2 mouse cellular contexts compared by ENCODE assay signal in the genomic region with DNA sequence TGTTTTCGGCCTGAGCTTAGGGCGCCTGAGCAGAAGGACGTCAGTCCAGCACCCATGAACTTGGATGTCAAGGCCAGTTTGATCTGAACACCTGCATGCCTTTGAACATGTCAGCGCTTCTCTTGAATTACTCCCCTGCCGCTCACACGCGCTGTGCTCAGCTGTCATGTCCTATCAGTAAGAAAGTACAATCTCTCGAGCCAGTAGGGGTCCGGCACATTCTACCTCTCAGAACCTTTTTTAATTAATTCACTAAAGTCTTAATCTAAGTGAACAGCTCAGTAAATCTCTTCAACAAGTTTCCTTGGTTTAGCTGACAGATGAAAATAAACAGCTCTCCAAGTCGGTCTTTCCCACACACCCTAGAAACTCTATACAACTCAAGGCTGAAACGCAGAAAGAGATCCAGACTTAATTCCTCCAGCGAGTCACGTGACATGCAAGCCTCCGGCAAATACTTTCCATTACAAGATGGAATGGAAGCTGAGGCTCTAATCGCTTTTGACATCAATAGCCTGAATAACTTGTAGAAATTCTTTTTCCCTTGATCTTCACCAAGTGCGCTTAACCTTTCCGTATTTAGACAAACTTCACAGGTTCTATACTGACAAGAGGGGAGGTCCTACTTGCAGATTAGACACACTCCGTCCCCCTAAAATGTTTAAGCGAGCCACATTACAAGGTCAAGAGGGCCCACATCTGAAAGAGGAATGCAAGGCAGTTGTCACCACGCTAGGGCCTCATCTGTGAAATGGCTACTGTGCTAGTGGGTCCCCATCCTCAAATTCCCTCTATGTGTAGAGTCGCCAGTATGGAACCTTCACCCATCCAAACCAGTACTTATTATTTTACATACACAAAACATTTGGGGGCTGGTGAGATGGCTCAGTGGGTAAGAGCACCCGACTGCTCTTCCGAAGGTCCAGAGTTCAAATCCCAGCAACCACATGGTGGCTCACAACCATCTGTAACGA.
A peak's percentile ranks its signal among the peaks of the same experiment; 100 is the strongest.
TF ChIP-seq lines count a peak whose summit lies in the region.

No protein-coding gene starts in this region.

TF ChIP-seq in CH12.LX, 34 proteins besides CTCF, POLR2A, EP300 and RAD21:
- no peak for TF ChIP-seq JUN (IDR thresholded peaks at IDR 0.05; ENCODE audit: insufficient read depth, low read depth, low read length)
- no peak for TF ChIP-seq MEF2A (IDR thresholded peaks at IDR 0.05; ENCODE audit: borderline replicate concordance, low read depth, low read length)
- TF ChIP-seq ELF1 (IDR thresholded peaks at IDR 0.05; ENCODE audit: low read depth, low read length) = no peak
- no peak for TF ChIP-seq GABPA (IDR thresholded peaks at IDR 0.05; ENCODE audit: insufficient replicate concordance, low read depth, low read length)
- no peak for TF ChIP-seq CHD2 (IDR thresholded peaks at IDR 0.05; ENCODE audit: low read length)
- no peak for TF ChIP-seq ZC3H11A (IDR thresholded peaks at IDR 0.05; ENCODE audit: low read depth, low read length)
- 0 out of 2 replicates have a peak, but pooled peaks have one; percentile 6 for TF ChIP-seq USF2 (conservative IDR thresholded peaks at IDR 0.05; ENCODE audit: low read depth, low read length)
TF ChIP-seq in CH12.LX: peak in this region for 1.

TF ChIP-seq in ES-E14, 5 proteins besides CTCF, POLR2A, EP300 and RAD21:
- TF ChIP-seq HCFC1 (IDR thresholded peaks at IDR 0.05; ENCODE audit: borderline replicate concordance, insufficient read depth, low read length) = no peak
